Mouse (Mus musculus): ENCODE data around the gene Rnls. TPM values are rescaled to one million over a fixed set of nuclear protein-coding genes. Genes with fewer than 3 reads are reported as not detected.

The Rnls gene
- polyA plus RNA-seq, 1 experiment from 2014 or later, result 3.1 TPM

DNA sequence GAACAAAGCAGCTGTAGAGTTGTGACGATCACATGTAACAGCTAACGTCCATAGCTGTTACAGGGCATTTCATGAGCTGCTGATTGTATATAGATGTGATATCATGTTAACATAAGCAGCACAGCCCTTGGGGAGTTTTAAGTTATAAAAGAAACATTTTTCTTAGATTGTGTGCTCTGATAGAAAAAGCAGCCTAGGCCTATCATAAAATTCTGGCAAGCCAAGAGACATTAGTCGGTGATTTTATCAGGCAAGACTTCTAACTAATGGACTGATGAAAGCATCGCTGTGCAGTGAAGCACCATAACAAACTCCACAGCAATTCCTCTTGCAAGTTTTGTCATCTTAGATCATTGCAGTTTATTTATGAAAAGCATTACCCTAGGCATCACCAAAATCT, 190.9 kb downstream of the Rnls start:
- no peaks in the 10 kb centered on the region for H3K4me1 ChIP-seq (ENCODE audit: insufficient read depth)
- TF ChIP-seq EP300 (IDR thresholded peaks at IDR 0.05; ENCODE audit: low read depth) (no peak), CTCF (IDR thresholded peaks at IDR 0.05; ENCODE audit: low read depth) (no peak)
- 83% methylated on average over 4 of the region's 4 CpGs for WGBS (ENCODE audit: insufficient replicate concordance)
- H3K4me3 ChIP-seq (ENCODE audit: low read depth, low read length), result no peak overlapping the region
- no peak overlapping the region for H3K27ac ChIP-seq (ENCODE audit: low read depth)
- H3K27me3 ChIP-seq (ENCODE audit: insufficient read depth, low read length), result no peaks in the 10 kb centered on the region
- H3K36me3 ChIP-seq (replicated peaks; ENCODE audit: insufficient read depth, low read length), result no peaks in the 10 kb centered on the region
- ATAC-seq (no peak), DNase-seq (no peak)
- no peaks in the 10 kb centered on the region for H3K9me3 ChIP-seq (ENCODE audit: low read length)
- H3K4me2 ChIP-seq (ENCODE audit: low read depth, low read length), result no peak overlapping the region
- H3K9ac ChIP-seq (replicated peaks), result no peak overlapping the region

GRCm38 (mm10) chr19:33192064-33192463, 200.0 kb downstream of the Rnls start:
- Histone ChIP-seq H3K9me3 (ENCODE audit: low read length) (no peaks in the 10 kb centered on the region), H3K4me2 (ENCODE audit: low read depth, low read length) (no peak overlapping the region), H3K9ac (replicated peaks) (no peak overlapping the region), H3K4me3 (ENCODE audit: low read depth, low read length) (no peak overlapping the region), H3K27me3 (ENCODE audit: insufficient read depth, low read length) (no peaks in the 10 kb centered on the region), H3K4me1 (ENCODE audit: insufficient read depth) (no peaks in the 10 kb centered on the region), H3K27ac (ENCODE audit: low read depth) (no peak overlapping the region), H3K36me3 (replicated peaks; ENCODE audit: insufficient read depth, low read length) (no peaks in the 10 kb centered on the region)
- WGBS (ENCODE audit: insufficient replicate concordance), result 62% methylated on average over 2 of the region's 2 CpGs
- no peak for DNase-seq
- no peak for ATAC-seq
- TF ChIP-seq CTCF (IDR thresholded peaks at IDR 0.05; ENCODE audit: low read depth) (no peak), EP300 (IDR thresholded peaks at IDR 0.05; ENCODE audit: low read depth) (no peak)

DNA sequence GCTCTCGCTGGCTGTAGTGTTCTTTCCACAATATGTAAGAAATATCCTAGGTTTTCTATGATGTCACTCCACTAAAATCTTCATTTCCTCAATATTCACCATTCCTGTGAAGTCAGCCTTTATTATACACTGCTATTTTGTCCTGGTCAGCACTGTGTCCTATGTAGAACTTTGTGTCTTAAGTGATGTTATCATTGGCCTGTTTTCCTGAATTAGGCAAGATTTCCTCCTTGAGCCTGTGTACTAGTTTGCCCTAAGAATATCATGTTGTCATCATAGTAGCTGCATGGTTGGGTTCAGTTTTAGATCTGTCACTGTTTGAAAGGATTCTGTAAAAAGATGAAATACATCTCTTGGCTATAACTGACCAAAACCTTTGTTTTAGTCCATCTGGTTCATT, 203.3 kb downstream of the Rnls start:
- no peak overlapping the region for H3K9ac ChIP-seq (replicated peaks)
- no peak for DNase-seq
- no peaks in the 10 kb centered on the region for H3K4me1 ChIP-seq (ENCODE audit: insufficient read depth)
- H3K27me3 ChIP-seq (ENCODE audit: insufficient read depth, low read length), result no peaks in the 10 kb centered on the region
- no peak overlapping the region for H3K4me2 ChIP-seq (ENCODE audit: low read depth, low read length)
- H3K36me3 ChIP-seq (replicated peaks; ENCODE audit: insufficient read depth, low read length), result no peaks in the 10 kb centered on the region
- H3K9me3 ChIP-seq (ENCODE audit: low read length), result no peaks in the 10 kb centered on the region
- H3K27ac ChIP-seq (ENCODE audit: low read depth), result no peak overlapping the region
- no peak overlapping the region for H3K4me3 ChIP-seq (ENCODE audit: low read depth, low read length)
- TF ChIP-seq CTCF (IDR thresholded peaks at IDR 0.05; ENCODE audit: low read depth), result no peak
- no peak for TF ChIP-seq EP300 (IDR thresholded peaks at IDR 0.05; ENCODE audit: low read depth)
- no peak for ATAC-seq
- 93% methylated on average over 1 of the region's 1 CpGs for WGBS (ENCODE audit: insufficient replicate concordance)

GRCm38 (mm10) chr19:33179595-33179994, 212.5 kb downstream of the Rnls start:
- H3K4me3 ChIP-seq (ENCODE audit: low read depth, low read length), result no peak overlapping the region
- WGBS (ENCODE audit: insufficient replicate concordance), result 71% methylated on average over 5 of the region's 5 CpGs
- H3K36me3 ChIP-seq (replicated peaks; ENCODE audit: insufficient read depth, low read length), result no peaks in the 10 kb centered on the region
- DNase-seq (no peak), ATAC-seq (no peak)
- H3K27me3 ChIP-seq (ENCODE audit: insufficient read depth, low read length), result no peaks in the 10 kb centered on the region
- peaks cover 4% of the 10 kb centered on the region; the same call in 1 of the 2 replicates for H3K4me1 ChIP-seq (ENCODE audit: insufficient read depth)
- H3K4me2 ChIP-seq (ENCODE audit: low read depth, low read length), result no peak overlapping the region
- no peak overlapping the region for H3K9ac ChIP-seq (replicated peaks)
- H3K9me3 ChIP-seq (ENCODE audit: low read length), result no peaks in the 10 kb centered on the region
- TF ChIP-seq CTCF (IDR thresholded peaks at IDR 0.05; ENCODE audit: low read depth), result no peak
- TF ChIP-seq EP300 (IDR thresholded peaks at IDR 0.05; ENCODE audit: low read depth), result no peak
- no peak overlapping the region for H3K27ac ChIP-seq (ENCODE audit: low read depth)

DNA sequence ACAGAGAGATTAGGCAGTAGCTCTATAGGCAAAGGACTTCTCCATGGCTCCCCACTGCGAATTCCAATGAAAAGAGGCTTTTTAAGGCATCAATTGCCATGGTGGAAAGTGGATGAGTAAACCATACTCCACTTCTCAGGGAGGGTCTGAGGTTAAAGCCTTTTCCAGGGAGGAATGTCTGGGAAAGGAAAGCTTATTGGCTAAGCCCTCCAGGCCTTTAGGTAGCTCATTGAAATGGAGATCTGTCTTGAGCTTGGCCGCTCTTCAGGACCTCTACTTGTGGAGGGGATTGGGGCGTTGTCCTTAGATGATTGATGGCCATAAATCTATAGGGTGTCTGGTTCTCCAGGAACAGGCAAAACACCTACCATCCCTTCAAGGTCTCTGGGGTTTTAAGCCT, 213.2 kb downstream of the Rnls start:
- no peak overlapping the region for H3K9ac ChIP-seq (replicated peaks)
- H3K36me3 ChIP-seq (replicated peaks; ENCODE audit: insufficient read depth, low read length), result no peaks in the 10 kb centered on the region
- H3K27ac ChIP-seq (ENCODE audit: low read depth), result no peak overlapping the region
- no peaks in the 10 kb centered on the region for H3K9me3 ChIP-seq (ENCODE audit: low read length)
- no peak for DNase-seq
- peaks cover 4% of the 10 kb centered on the region; the same call in 1 of the 2 replicates for H3K4me1 ChIP-seq (ENCODE audit: insufficient read depth)
- TF ChIP-seq EP300 (IDR thresholded peaks at IDR 0.05; ENCODE audit: low read depth) (no peak), CTCF (IDR thresholded peaks at IDR 0.05; ENCODE audit: low read depth) (no peak)
- H3K27me3 ChIP-seq (ENCODE audit: insufficient read depth, low read length), result no peaks in the 10 kb centered on the region
- no peak overlapping the region for H3K4me3 ChIP-seq (ENCODE audit: low read depth, low read length)
- no peak overlapping the region for H3K4me2 ChIP-seq (ENCODE audit: low read depth, low read length)
- 76% methylated on average over 3 of the region's 3 CpGs for WGBS (ENCODE audit: insufficient replicate concordance)
- no peak for ATAC-seq

DNA sequence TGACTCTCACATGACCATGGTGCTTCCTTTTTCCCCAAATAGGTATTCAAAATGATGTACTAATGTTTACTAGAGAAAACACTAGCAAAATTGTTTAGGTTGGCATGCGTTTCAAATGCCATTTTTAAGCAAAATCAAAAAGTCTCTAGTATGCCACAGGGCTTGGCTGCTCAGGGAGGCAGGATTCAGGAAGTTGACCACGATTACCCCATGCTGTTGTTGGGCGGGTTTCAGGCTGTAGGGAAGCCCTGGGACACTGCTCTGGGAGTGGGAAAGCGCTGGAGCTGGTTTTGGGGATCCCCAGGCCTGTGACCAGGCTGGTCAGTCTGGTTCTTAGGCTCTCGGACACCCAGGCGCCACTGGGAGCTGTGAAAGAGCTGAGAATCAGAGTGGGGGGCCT, 213.7 kb downstream of the Rnls start:
- TF ChIP-seq CTCF (IDR thresholded peaks at IDR 0.05; ENCODE audit: low read depth) (no peak), EP300 (IDR thresholded peaks at IDR 0.05; ENCODE audit: low read depth) (no peak)
- H3K4me3 ChIP-seq (ENCODE audit: low read depth, low read length), result no peak overlapping the region
- no peak for DNase-seq

GRCm38 (mm10) chr19:33173991-33174390, 218.1 kb downstream of the Rnls start:
- TF ChIP-seq EP300 (IDR thresholded peaks at IDR 0.05; ENCODE audit: low read depth) (no peak), CTCF (IDR thresholded peaks at IDR 0.05; ENCODE audit: low read depth) (no peak)
- H3K4me3 ChIP-seq (ENCODE audit: low read depth, low read length), result no peak overlapping the region
- no peak overlapping the region for H3K4me2 ChIP-seq (ENCODE audit: low read depth, low read length)
- no peak overlapping the region for H3K9ac ChIP-seq (replicated peaks)
- ATAC-seq (no peak), DNase-seq (no peak)
- H3K9me3 ChIP-seq (ENCODE audit: low read length), result no peaks in the 10 kb centered on the region
- H3K27ac ChIP-seq (ENCODE audit: low read depth), result no peak overlapping the region
- no peaks in the 10 kb centered on the region for H3K27me3 ChIP-seq (ENCODE audit: insufficient read depth, low read length)
- peaks cover 4% of the 10 kb centered on the region; the same call in 1 of the 2 replicates for H3K4me1 ChIP-seq (ENCODE audit: insufficient read depth)
- no peaks in the 10 kb centered on the region for H3K36me3 ChIP-seq (replicated peaks; ENCODE audit: insufficient read depth, low read length)

More for the DNA sequence above, 213.7 kb downstream of the Rnls start:
- Histone ChIP-seq H3K36me3 (replicated peaks; ENCODE audit: insufficient read depth, low read length) (no peaks in the 10 kb centered on the region), H3K4me1 (ENCODE audit: insufficient read depth) (peaks cover 4% of the 10 kb centered on the region; the same call in 1 of the 2 replicates), H3K9ac (replicated peaks) (no peak overlapping the region), H3K4me2 (ENCODE audit: low read depth, low read length) (no peak overlapping the region), H3K27ac (ENCODE audit: low read depth) (no peak overlapping the region), H3K27me3 (ENCODE audit: insufficient read depth, low read length) (no peaks in the 10 kb centered on the region), H3K9me3 (ENCODE audit: low read length) (no peaks in the 10 kb centered on the region)
- ATAC-seq, result no peak
- WGBS (ENCODE audit: insufficient replicate concordance), result 56% methylated on average over 6 of the region's 6 CpGs
